Mouse (Mus musculus): ENCODE data around the gene Fem1a.

Gene Fem1a

GRCm38 (mm10) chr17:56278340-56278739 lies 21.7 kb downstream of the Fem1a start:
- no peak for DNase-seq (ENCODE audit: low spot score)

DNA sequence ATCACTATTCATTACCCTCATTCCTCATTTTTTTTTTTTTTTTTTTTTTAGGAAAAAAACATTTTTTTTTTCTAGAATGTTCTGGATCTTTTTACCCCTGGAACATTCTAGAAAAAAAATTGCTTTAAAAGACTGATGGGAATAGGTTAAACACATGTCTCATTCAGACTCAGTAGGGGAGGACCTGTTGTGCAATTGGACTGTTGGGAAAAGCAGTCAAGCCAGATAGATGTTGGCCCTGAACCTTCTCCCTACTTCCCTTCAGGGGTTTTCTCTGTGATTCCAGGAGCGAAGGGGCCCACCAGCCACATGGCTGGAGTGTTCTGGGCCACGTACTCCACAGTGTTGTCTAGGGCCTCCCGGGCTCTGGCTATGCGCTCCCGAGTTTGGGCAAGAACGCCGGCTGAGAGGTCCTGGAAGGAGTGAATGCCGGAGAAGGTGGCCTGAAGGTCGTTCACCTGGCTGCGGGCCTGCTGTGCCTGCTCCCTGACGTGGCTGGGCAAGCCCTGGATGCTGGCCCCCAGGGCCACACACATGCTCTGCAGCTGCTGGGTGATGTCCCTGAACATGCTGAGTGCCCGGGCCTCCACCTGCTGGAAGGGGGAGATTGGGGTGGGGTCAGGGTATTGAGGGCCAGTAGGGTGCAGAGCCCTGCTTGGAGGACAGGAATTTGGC lies 23.0 kb downstream of the Fem1a start:
- DNase-seq (ENCODE audit: low spot score), result no peak

GRCm38 (mm10) chr17:56281193-56281592 lies 24.6 kb downstream of the Fem1a start:
- no peak for DNase-seq (ENCODE audit: low spot score)

- no peak for DNase-seq (ENCODE audit: low spot score)
Observed at GRCm38 (mm10) chr17:56282802-56283201, 26.2 kb downstream of the Fem1a start.

GRCm38 (mm10) chr17:56283316-56283715 lies 26.7 kb downstream of the Fem1a start:
- DNase-seq (ENCODE audit: low spot score), result no peak

- no peak for DNase-seq (ENCODE audit: low spot score)
Observed at GRCm38 (mm10) chr17:56285995-56286394, 29.4 kb downstream of the Fem1a start.

DNA sequence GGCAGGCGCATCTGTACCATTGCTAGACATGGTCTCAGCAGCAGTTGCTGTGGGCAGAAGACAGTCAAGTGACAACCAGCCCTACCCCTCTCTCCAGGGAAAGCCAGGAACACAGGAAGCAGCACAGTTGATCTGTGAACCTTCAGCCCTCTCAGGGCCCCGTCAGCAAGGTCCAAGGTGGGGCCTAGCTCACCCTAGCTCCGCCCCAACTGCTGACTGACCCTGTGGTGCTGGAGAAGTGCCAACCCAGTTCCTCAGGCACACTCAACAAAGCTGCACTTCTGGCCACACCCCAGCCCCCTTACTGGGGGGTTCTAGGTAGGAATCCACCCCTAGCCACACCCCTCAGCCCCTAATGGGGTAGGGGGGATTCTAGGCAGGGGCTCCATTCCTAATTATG lies 31.2 kb downstream of the Fem1a start:
- DNase-seq (ENCODE audit: low spot score), result no peak

GRCm38 (mm10) chr17:56288866-56289265 lies 32.3 kb downstream of the Fem1a start:
- DNase-seq (ENCODE audit: low spot score), result no peak

GRCm38 (mm10) chr17:56289371-56290331 lies 33.0 kb downstream of the Fem1a start:
- no peak for DNase-seq (ENCODE audit: low spot score)

- peak; percentile 95 for DNase-seq (ENCODE audit: low spot score)
Observed at GRCm38 (mm10) chr17:56290388-56291170, 34.0 kb downstream of the Fem1a start.

DNA sequence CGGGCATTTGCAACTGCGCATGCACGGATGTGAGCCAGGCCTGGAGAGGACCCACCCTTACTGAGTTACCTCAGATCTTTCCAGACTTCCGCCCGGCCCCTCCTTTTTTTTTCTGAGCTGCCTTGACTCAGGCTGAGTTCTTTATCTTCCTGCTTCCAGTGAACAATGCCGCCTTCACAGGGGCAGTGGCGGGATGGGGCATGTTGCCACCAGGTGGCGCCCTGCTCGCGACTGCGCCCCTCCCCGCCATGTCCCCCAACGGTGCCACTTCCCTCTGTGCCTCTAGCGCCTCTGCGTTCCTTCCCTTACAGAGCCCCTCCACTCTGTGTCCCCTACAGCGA lies 34.5 kb downstream of the Fem1a start:
- DNase-seq (ENCODE audit: low spot score), result peak; percentile 91

DNA sequence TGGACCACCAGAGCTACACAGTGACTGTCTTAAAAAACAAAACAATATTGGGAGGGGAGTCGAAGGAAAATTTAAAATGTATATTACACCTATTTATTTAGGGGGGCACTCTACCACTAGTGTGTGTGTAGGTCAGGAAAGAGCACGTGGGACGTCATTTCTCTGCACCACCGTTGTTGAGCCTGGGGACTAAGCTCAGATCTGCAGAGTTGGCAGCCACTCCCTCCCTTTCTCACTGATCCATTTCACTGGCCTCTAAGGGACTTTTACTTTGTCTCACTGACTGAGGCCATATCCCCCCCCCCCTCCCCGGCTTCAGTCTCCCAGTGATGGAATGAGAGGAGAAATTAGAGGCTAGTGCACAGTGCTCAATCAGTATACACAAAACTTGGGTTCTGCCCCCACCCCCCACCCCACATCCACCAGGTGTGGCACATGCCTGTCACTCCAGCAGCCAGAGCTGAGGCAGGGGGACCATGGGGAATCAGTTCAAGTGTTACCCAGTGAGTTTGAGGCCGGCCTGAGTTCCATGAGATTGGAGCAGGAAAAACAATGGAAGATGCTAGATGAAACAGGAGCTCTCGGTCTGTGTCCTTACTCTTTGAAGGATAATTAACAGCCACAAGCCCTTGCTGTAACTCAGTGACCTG lies 35.3 kb downstream of the Fem1a start:
- DNase-seq (ENCODE audit: low spot score), result no peak

- no peak for DNase-seq (ENCODE audit: low spot score)
Observed at GRCm38 (mm10) chr17:56292531-56293222, 36.1 kb downstream of the Fem1a start, which contains the start of gene Plin3. Gene Plin3, minus strand, starts transcription at chr17:56292873.

- no peak for DNase-seq (ENCODE audit: low spot score)
Observed at GRCm38 (mm10) chr17:56293291-56293690, 36.7 kb downstream of the Fem1a start.

DNA sequence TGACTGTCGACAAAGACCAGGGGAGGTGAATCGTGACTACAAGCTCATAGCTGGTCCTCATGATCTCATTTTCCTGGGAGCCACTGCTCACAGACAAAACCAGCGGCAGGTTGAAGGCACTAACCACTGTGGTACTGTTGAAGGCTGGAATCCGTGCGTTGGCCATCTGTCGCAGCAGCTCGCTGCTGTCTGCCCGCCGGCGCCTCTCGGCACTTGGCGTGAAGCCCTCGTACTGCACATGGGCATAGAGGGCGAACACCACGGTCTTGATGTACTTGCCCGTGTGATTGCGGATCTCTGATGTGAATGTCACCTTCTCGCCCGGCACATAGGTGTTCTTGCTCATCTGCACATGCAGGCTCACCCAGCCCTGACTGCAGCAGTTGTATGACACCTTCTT lies 37.6 kb downstream of the Fem1a start:
- no peak for DNase-seq (ENCODE audit: low spot score)

GRCm38 (mm10) chr17:56296201-56296600 lies 39.6 kb downstream of the Fem1a start:
- no peak for DNase-seq (ENCODE audit: low spot score)

GRCm38 (mm10) chr17:56298238-56298637 lies 41.6 kb downstream of the Fem1a start:
- DNase-seq (ENCODE audit: low spot score), result no peak

DNA sequence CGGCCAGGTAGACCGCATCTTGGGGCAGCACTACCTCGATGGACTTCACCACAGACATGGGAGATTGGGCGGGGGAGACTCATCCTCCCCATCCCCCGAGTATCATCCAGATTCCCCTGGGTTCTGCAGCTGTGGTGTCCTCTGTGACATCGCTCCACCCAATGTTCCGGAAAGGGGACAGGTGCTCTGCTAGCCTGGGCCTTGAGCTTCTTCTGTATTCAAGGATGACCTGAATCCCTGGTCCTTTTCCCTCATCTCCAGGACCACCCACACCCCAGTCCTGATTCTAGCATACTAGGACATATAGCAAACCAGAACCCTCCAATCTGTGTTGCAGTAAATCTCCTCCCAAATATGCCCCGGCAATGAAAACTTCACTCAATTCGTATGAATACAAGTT lies 43.6 kb downstream of the Fem1a start, which contains the start of gene Arrdc5:
Gene Arrdc5 (minus strand): TSS at position 101 of the 400 bp plus-strand sequence.
- no peak for DNase-seq (ENCODE audit: low spot score)

DNA sequence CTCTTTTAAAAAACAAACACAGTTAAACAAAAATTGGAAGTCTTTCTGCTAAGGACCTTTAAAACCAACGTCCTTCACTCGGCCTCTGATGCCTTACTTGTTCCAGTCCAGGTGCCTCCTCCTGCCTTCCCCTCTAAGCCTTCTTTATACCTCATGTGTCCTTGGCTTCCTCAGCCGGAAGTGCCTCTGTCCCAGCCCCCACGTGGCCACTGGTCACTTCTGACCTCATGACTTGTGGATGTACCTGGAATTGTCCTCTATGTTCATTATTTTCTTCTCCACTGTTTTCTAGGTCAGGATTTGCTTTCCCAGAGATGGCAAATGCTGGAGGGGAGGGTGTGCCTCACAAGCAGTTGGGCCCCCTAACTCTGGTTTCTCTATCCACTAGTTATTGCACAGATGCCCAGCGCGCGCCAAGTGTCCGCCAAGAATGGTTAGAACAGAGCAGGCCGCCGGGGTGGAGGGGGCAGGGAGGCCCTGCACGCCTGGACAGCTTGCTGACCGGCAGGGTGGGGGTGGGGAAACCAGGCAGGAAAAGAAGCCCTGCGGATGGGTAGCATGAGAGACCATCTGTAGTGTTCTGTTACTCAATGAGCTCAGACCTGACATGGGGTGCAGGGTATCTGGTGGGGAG lies 45.9 kb downstream of the Fem1a start:
- no peak for DNase-seq (ENCODE audit: low spot score)

GRCm38 (mm10) chr17:56303160-56303846 lies 46.7 kb downstream of the Fem1a start, which contains the start of gene Uhrf1:
Gene Uhrf1, plus strand, starts transcription at chr17:56303321.
- DNase-seq (ENCODE audit: low spot score), result peak; percentile 76
